Mouse (Mus musculus): ENCODE measurements at regions not wholly inside any gene's neighbourhood (a gene's known extent, or its start where the extent isn't known, plus 50 kb on each side); places are given as distances from the start of the nearest gene placed in this dataset.

DNA sequence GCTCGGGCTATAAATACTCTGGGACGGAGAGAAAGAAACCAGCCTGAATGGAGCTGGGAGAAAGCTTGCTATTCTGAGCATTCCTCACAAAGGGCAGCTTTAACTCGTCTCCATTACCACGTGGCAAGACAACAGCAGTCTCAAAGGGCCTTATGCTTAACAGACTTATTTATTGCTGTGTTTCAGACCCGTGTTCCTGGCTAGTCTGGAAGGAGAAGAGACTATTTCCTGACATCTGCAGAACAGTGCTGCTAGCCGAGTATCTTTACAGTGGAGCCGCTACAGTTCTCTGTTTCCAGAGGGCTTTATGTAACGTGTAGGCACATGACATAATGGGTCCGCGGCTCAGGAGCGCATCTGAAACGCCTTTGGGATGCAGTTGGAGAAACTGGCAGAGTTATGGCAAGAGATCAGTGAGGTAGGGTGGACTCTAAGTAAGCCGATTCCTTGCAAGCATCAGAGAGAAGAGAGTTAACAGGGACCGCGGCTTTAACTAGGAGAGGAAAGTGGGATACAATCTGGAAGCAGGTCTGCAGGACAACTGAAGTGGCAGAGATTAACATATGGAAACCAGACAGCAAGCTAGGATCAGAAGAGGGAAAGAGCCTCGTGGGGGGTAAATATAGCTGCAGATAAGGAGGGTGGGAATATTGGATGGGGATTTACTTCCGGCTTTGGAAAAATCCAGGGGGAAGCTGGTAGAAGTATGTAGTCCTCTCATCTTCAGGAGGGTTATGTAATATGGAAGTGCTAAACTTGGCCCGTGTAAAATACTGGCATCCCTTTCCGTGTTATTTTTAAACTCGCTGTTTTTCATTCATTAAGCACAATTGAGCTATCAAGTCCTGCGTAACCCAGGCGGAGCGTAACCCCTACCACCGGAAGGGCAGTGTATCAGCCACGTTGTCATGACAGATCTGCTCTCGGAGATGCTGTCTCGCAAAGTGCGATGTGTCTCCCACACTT lies 229.3 kb upstream of the Prickle1 start:
- no peak for TF ChIP-seq CTCF (IDR thresholded peaks at IDR 0.05; ENCODE audit: extremely low read depth, insufficient read depth, low read length)
- peak; percentile 47; the same call in 1 of the 2 replicates for TF ChIP-seq POLR2A (IDR thresholded peaks at IDR 0.05; ENCODE audit: extremely low read depth, insufficient read depth, low read length)
